Mouse (Mus musculus) neural tube, embryonic 10.5 days (tissue): ENCODE results near the gene Prex1.
A peak's percentile ranks its signal among the peaks of the same experiment; 100 is the strongest.

Experiments used
- DNase-seq: peaks from one replicate; pipeline ENCODE4 v3.0.0-alpha.2; 2017; ENCODE audit warnings: low spot score; ENCODE audit errors: extremely low spot score

The Prex1 gene

DNA sequence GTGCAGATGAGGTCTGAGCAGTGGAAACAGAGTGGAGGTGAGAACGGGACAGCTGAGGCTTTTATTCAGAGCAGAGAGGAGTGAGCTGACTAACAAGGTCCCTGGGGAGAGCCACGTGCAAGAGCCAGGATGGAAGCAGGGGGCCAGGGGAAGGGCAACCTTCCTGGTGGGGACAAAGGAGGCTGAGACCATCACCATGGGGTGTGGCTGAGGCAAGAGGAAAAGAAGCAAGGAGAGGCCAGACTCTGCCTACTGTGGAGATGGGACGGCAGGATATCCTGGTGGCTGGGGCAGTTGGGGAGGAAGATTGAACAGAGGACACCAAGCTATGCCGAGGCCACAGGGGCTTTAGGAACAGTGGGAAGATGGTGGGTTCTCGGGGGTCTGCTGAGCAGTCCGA, 26.7 kb downstream of the Prex1 start:
- DNase-seq: no peak

DNA sequence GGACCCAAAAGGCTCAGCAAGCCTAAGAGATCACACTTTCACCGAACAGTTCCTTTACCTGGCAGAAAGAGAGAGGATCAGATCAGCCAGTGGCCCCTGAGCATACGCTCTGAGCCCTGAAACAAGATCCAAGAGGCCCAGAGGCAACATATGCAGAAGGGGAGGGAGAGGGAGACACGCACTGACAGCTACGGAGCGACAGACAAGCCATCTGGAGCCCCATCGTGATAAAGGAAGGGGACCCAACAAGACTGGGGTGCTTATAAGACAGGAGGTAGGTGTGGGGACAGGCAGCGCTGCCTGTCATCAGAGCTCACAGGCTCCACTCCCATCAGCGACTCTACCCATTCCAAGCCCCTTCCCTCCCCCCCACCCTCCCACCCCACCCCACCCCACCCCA, 27.8 kb downstream of the Prex1 start:
- no peak for DNase-seq

GRCm38 (mm10) chr2:166683885-166684544, 29.6 kb downstream of the Prex1 start:
- no peak for DNase-seq

DNA sequence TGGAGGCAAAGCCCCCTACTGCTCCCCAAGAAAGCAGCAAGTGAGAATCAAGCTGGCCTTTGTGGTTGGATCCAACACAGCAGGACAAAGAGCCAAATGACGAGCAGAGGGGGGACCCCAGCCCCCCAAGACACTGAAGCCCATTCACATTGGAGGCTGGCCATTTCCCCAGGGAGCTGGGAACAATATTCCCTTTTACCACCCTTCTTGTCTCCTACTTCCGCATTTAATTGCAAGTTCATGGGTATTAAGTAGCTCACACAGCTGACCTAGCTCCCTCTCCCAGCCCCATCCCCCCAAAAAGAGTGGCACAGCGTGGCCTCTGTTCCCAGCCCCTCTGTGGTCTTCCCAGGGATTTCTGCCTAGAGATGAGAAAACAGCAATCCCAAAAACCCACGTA, 30.8 kb downstream of the Prex1 start:
- no peak for DNase-seq

- peak; percentile 74 for DNase-seq
Measured at GRCm38 (mm10) chr2:166678959-166679759, 34.5 kb downstream of the Prex1 start.

GRCm38 (mm10) chr2:166676933-166677332, 36.7 kb downstream of the Prex1 start:
- no peak for DNase-seq

- DNase-seq: no peak
Measured at GRCm38 (mm10) chr2:166676498-166676897, 37.1 kb downstream of the Prex1 start.

- no peak for DNase-seq
Measured at GRCm38 (mm10) chr2:166675588-166676444, 37.8 kb downstream of the Prex1 start.

DNA sequence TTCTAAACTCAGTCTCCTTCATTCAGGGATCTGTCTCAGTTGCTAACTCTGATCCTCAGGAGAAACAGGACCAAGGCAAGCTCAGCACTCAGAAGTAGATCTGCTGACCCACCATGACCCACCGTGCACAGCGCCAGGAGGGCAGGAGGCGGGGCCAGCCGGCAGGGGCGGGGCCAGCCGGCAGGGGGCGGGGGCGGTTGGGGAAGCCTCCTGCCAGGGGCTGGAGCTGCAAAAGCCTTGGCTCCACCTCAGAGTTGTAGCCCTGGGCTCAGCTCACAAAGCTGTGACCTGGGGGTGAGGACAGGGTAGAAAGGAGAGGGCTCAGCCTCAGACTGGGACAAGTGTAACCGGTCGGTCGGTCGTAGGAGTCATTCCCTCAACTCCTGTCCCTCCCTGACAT, 38.9 kb downstream of the Prex1 start:
- DNase-seq: peak; percentile 51

DNA sequence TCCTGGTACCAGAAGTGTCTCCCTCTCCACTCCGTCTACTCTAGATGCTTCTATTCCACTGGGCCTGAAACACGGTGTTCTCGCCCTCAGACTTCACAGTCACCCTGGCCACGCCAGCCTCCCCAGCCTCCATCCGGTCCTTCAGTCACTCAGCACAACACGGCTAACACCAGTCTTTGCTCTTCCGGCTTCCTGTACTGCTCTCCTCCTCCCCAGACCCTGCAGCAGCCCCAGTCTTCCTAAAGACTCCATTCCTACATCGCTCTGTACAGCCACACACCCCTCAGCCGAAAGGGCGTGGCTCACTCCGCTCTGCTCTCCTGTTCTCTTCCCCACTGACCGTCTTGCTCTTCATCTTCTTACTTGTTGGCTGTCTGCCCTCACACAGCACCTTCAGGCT, 39.7 kb downstream of the Prex1 start:
- DNase-seq: no peak

GRCm38 (mm10) chr2:166672171-166672965, 41.3 kb downstream of the Prex1 start:
- DNase-seq: no peak

DNA sequence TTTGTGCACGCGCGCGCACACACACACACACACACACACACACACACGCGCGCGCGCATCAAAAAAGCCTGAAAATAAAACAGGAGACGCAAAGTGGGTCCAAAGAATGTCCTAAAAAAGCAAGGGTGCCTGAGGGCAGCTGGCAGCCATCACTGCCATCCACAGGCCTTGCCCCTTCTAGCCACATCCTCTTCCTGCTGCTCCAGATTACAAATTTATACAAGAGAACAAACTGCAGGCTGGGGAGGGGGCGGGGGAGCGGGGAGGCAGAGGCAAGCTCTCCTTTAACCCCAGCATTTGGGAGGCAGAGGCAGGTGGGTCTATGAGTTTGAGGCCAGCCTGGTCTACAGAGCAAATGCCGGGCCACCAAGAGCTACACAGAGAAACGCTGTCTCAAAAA, 42.0 kb downstream of the Prex1 start:
- DNase-seq: no peak

DNA sequence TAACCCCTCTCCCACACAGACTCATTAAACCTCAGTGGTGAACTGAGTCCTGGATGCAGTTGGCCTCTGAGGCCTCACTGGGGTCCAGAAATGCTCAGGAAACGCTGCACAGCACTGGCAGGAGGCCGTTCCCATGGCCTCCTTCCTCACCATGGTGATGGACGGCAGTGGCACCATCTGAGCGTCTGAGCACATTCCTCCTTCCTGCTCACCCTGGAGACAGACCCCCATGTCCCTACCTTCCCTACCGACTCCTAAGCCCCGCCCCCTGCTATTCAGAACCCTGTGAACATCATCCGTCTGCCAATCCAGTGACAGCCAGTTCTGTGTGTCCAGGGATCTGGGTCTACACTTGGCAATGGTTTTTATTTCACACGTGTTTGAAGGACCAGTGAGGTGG, 42.6 kb downstream of the Prex1 start:
- peak; percentile 45 for DNase-seq

GRCm38 (mm10) chr2:166669922-166670321, 43.7 kb downstream of the Prex1 start:
- DNase-seq: no peak

DNA sequence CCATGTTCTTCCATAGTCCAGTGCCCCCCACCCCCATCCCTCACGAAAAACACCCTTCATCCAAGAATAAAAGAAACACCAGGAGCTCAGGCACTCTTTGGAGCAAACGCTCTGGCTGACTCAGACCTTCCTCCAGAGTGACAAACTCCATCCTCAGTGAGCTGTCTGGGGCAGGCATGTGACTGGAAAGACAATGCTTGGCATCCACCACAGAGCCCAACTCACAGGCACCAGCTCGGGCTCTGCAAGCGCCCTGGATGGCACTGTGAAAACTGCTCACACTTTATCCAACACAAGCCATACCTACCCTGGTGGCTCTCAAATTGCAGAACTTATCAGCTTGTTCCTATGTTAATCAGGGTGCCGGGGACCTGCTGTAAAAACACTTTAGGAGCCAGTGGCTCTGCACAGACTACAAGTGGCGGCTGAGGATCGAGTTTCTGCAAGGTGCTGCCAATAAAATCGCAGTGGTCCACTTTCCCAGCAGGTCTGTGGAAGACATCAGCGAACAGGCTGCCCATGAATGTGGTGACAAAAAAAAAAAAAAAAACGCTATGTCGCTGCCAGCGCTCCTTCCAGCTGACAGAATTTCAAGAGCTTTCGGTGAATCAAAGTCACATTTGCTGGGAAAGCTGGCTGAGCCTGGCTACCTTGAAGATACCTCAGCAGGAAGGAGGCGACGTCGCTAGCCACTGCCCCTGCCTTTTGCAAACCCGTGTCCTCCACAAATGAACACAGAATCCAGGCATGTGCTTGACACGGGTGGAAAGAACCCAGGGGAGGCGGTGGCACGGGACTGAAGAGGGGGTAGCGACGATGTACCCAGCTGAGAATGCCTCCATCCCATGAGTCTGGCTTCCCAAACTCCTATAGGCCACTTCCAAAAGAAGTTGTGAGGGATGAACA, 45.6 kb downstream of the Prex1 start:
- DNase-seq: no peak

DNA sequence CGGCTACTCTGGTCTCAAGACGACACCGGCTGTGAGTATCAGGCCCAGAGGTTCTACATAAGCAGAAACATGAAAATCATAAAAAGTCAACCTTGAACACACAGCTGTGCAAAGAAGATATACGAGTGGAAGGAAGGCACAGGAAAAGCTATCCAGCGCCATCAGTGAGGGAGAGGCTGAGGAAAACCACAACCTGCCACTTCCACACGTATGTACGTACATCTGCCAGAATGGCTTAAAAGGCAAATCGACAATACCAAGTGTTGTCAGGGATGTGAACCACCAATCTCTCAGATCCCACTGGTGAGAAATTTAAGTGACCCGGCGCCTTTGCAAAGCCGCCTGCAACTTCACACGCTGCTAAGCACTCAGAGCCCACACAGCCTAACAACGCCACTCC, 47.5 kb downstream of the Prex1 start:
- no peak for DNase-seq

DNA sequence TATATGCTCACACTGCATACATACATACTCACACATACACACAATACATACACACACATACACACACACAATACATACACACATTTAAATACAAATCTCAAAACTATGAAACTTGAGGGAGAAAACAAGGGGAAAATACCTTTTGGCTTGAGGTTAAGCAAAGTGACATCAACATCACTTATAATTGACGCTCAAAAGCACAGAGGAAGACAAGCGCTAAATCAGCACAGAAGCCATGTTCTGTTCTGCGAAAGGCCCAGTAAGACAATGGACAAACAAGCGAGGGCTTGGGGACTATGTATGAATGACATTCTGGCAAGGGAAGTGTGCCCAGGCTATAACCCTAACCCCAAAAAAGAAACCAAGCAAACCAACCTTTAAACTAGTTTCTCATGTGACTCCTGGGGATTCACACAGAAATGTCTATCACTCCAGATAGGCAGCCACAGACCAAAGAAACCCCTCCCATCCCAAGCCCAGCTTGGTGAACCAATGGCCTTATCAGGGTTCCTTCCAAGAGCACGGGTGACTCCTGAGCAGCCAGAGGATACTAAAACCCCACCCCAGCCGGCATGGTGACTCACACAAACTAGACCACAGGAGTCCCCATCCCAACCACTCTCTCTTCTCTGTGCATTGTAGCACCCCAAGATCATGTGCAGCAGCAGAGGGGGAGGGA, 48.2 kb downstream of the Prex1 start:
- DNase-seq: no peak

GRCm38 (mm10) chr2:166664506-166664905, 49.1 kb downstream of the Prex1 start:
- DNase-seq: no peak

DNA sequence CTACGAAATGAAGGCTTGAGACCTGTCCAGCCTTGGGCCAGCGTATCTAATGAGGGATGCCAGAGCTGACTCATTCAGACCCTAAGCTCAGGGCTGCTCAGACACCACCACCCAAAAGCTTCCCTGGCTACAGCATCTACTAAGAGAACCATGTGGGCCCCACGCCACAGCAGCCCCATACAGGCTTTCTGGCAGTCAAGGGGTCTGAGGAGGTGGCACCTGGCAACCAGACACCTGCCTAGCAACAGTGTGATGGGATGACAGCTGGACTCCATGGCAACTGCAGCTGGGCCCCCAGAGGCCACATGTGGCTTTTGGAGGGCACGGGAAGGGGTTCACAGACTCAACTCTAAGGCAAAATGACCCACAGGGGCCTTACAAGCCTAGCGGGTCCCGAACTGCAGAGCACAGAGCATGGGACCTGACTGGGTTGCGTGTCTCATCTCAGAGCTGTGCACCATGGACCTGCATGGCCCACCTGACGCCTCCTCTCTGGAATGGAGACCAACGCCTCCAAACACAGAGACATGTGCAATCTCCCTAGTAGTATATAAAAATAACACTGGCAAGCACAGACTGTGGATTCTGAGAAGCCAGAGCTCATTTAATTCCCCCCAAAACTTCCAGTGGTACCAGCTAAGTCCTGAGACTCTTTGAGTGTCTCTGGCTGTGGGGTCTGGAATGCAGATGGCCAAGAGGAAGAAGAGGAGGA, 50.2 kb downstream of the Prex1 start:
- DNase-seq: no peak
